Mouse (Mus musculus): ENCODE results near the gene Kif5a. TPM values are rescaled to one million over a fixed set of nuclear protein-coding genes. Genes with fewer than 3 reads are reported as not detected.

Kif5a gene
- polyA plus RNA-seq, 1 experiment, result 0.14 TPM

- Histone ChIP-seq H3ac (ENCODE audit: control insufficient read depth, insufficient read length) (no peak overlapping the region), H3K36me3 (ENCODE audit: control insufficient read depth, insufficient read depth) (no peaks in the 10 kb centered on the region), H3K4me2 (ENCODE audit: low read depth) (no peak overlapping the region), H3K4me3 (no peak overlapping the region), H3K79me2 (ENCODE audit: control insufficient read depth, insufficient read depth) (peaks cover 7% of the 10 kb centered on the region), H3K27me3 (ENCODE audit: control insufficient read depth, insufficient read depth, insufficient read length) (peaks cover 40% of the 10 kb centered on the region)
- TF ChIP-seq REST (IDR thresholded peaks at IDR 0.05; ENCODE audit: insufficient read depth, insufficient read length) (no peak), USF1 (IDR thresholded peaks at IDR 0.05; ENCODE audit: low read depth) (no peak), TCF12 (IDR thresholded peaks at IDR 0.05; ENCODE audit: insufficient read depth, poor library complexity, severe bottlenecking) (no peak), POLR2AphosphoS2 (IDR thresholded peaks at IDR 0.05; ENCODE audit: insufficient read length, low read depth) (no peak), SRF (IDR thresholded peaks at IDR 0.05; ENCODE audit: control insufficient read depth, insufficient read length, low read depth) (no peak), TCF3 (IDR thresholded peaks at IDR 0.05; ENCODE audit: insufficient read length, low read depth) (no peak), POLR2A (IDR thresholded peaks at IDR 0.05; ENCODE audit: insufficient read length, low read depth) (no peak), MYOD1 (IDR thresholded peaks at IDR 0.05; ENCODE audit: control insufficient read depth in 1 of 3, insufficient read length in 2 of 3, low read depth in 2 of 3) (no peak), MAX (IDR thresholded peaks at IDR 0.05; ENCODE audit: low read depth) (no peak), MYOG (IDR thresholded peaks at IDR 0.05; ENCODE audit: control insufficient read depth in 1 of 3, insufficient read depth in 1 of 3, insufficient read length in 2 of 3, low read depth in 2 of 3) (no peak), E2F4 (IDR thresholded peaks at IDR 0.05; ENCODE audit: insufficient read depth) (no peak), CEBPB (IDR thresholded peaks at IDR 0.05; ENCODE audit: insufficient read depth, poor library complexity, severe bottlenecking) (no peak)
Observed at GRCm38 (mm10) chr10:127261706-127262547, 1.2 kb downstream of the Kif5a start.

- peaks cover 40% of the 10 kb centered on the region for H3K27me3 ChIP-seq (ENCODE audit: control insufficient read depth, insufficient read depth, insufficient read length)
- TF ChIP-seq USF1 (IDR thresholded peaks at IDR 0.05; ENCODE audit: low read depth) (no peak), MYOG (IDR thresholded peaks at IDR 0.05; ENCODE audit: control insufficient read depth in 1 of 3, insufficient read depth in 1 of 3, insufficient read length in 2 of 3, low read depth in 2 of 3) (no peak), TCF12 (IDR thresholded peaks at IDR 0.05; ENCODE audit: insufficient read depth, poor library complexity, severe bottlenecking) (no peak), POLR2AphosphoS2 (IDR thresholded peaks at IDR 0.05; ENCODE audit: insufficient read length, low read depth) (no peak), MYOD1 (IDR thresholded peaks at IDR 0.05; ENCODE audit: control insufficient read depth in 1 of 3, insufficient read length in 2 of 3, low read depth in 2 of 3) (no peak), REST (IDR thresholded peaks at IDR 0.05; ENCODE audit: insufficient read depth, insufficient read length) (no peak), TCF3 (IDR thresholded peaks at IDR 0.05; ENCODE audit: insufficient read length, low read depth) (no peak), POLR2A (IDR thresholded peaks at IDR 0.05; ENCODE audit: insufficient read length, low read depth) (no peak), CEBPB (IDR thresholded peaks at IDR 0.05; ENCODE audit: insufficient read depth, poor library complexity, severe bottlenecking) (no peak), SRF (IDR thresholded peaks at IDR 0.05; ENCODE audit: control insufficient read depth, insufficient read length, low read depth) (no peak), MAX (IDR thresholded peaks at IDR 0.05; ENCODE audit: low read depth) (no peak)
- no peak overlapping the region for H3K4me3 ChIP-seq
- H3K4me2 ChIP-seq (ENCODE audit: low read depth), result no peak overlapping the region
- H3K79me2 ChIP-seq (ENCODE audit: control insufficient read depth, insufficient read depth), result no peaks in the 10 kb centered on the region
- no peaks in the 10 kb centered on the region for H3K36me3 ChIP-seq (ENCODE audit: control insufficient read depth, insufficient read depth)
- no peak overlapping the region for H3ac ChIP-seq (ENCODE audit: control insufficient read depth, insufficient read length)
Observed at GRCm38 (mm10) chr10:127258489-127258888, 4.7 kb downstream of the Kif5a start.

GRCm38 (mm10) chr10:127257790-127258189 is 5.4 kb downstream of the Kif5a start:
- H3K36me3 ChIP-seq (ENCODE audit: control insufficient read depth, insufficient read depth), result no peaks in the 10 kb centered on the region
- no peak overlapping the region for H3K4me3 ChIP-seq
- no peaks in the 10 kb centered on the region for H3K79me2 ChIP-seq (ENCODE audit: control insufficient read depth, insufficient read depth)
- no peak overlapping the region for H3K4me2 ChIP-seq (ENCODE audit: low read depth)
- H3ac ChIP-seq (ENCODE audit: control insufficient read depth, insufficient read length), result no peak overlapping the region
- TF ChIP-seq CEBPB (IDR thresholded peaks at IDR 0.05; ENCODE audit: insufficient read depth, poor library complexity, severe bottlenecking) (no peak), POLR2AphosphoS2 (IDR thresholded peaks at IDR 0.05; ENCODE audit: insufficient read length, low read depth) (no peak), TCF12 (IDR thresholded peaks at IDR 0.05; ENCODE audit: insufficient read depth, poor library complexity, severe bottlenecking) (no peak), MYOG (IDR thresholded peaks at IDR 0.05; ENCODE audit: control insufficient read depth in 1 of 3, insufficient read depth in 1 of 3, insufficient read length in 2 of 3, low read depth in 2 of 3) (no peak)
- peaks cover 34% of the 10 kb centered on the region for H3K27me3 ChIP-seq (ENCODE audit: control insufficient read depth, insufficient read depth, insufficient read length)

- no peak overlapping the region for H3K4me2 ChIP-seq (ENCODE audit: low read depth)
- no peak overlapping the region for H3ac ChIP-seq (ENCODE audit: control insufficient read depth, insufficient read length)
Observed at GRCm38 (mm10) chr10:127255625-127256345, 7.4 kb downstream of the Kif5a start.

More at GRCm38 (mm10) chr10:127255625-127256345, 7.4 kb downstream of the Kif5a start:
- TF ChIP-seq MAX (IDR thresholded peaks at IDR 0.05; ENCODE audit: low read depth) (no peak), POLR2AphosphoS2 (IDR thresholded peaks at IDR 0.05; ENCODE audit: insufficient read length, low read depth) (no peak), TCF12 (IDR thresholded peaks at IDR 0.05; ENCODE audit: insufficient read depth, poor library complexity, severe bottlenecking) (no peak), MYOD1 (IDR thresholded peaks at IDR 0.05; ENCODE audit: control insufficient read depth in 1 of 3, insufficient read length in 2 of 3, low read depth in 2 of 3) (no peak), REST (IDR thresholded peaks at IDR 0.05; ENCODE audit: insufficient read depth, insufficient read length) (peak; percentile 72)
- Histone ChIP-seq H3K4me3 (no peak overlapping the region), H3K27me3 (ENCODE audit: control insufficient read depth, insufficient read depth, insufficient read length) (peaks cover 35% of the 10 kb centered on the region), H3K79me2 (ENCODE audit: control insufficient read depth, insufficient read depth) (no peaks in the 10 kb centered on the region), H3K36me3 (ENCODE audit: control insufficient read depth, insufficient read depth) (no peaks in the 10 kb centered on the region)
